Mouse (Mus musculus): Measurements from ENCODE around the gene Smco1.
A peak's percentile ranks its signal among the peaks of the same experiment; 100 is the strongest.
"Not testable (repeated sequence)": the region's sequence is repeated elsewhere in the genome, so short reads cannot be mapped to it uniquely, and the experiment has no call there.

Smco1 gene

DNA sequence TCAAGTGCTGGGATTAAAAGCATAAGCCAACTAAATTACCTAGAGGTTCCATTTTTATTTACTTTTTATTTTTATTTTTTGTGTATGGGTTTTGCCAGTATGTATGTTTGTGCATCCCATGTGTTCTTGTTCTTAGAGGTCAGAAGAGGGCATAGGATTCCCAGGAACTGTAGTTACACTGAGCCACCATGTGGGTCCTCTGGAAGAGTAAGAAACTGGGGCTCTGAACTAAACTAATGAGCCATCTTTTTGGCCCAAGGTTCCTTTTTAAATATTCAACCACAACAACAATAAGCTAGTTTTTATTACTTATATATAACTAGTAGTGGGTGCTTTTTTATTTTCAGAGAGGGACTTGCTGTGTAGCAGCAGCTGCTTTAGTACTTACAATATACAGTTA, 11.3 kb downstream of the Smco1 start:
- Histone ChIP-seq H3K4me3 (replicated peaks; ENCODE audit: low read length) (no peak overlapping the region), H3K9me3 (ENCODE audit: low read length) (peaks cover 23% of the 10 kb centered on the region), H3K36me3 (ENCODE audit: insufficient read depth, low read length) (peaks cover 88% of the 10 kb centered on the region), H3K4me1 (replicated peaks; ENCODE audit: low read depth, low read length) (peaks cover 50% of the 10 kb centered on the region), H3K27me3 (ENCODE audit: insufficient read depth, low read length) (no peaks in the 10 kb centered on the region)
- TF ChIP-seq POU5F1 (IDR thresholded peaks at IDR 0.05; ENCODE audit: borderline replicate concordance, low read length) (no peak), CTCF (conservative IDR thresholded peaks at IDR 0.05; ENCODE audit: low read length) (no peak), NANOG (IDR thresholded peaks at IDR 0.05; ENCODE audit: borderline replicate concordance, low read length) (no peak)

- Histone ChIP-seq H3K9me3 (ENCODE audit: low read length) (no peaks in the 10 kb centered on the region), H3K4me3 (replicated peaks; ENCODE audit: low read length) (peak overlapping the region; percentile 23; the same call in 1 of the 2 replicates), H3K27me3 (ENCODE audit: insufficient read depth, low read length) (no peaks in the 10 kb centered on the region), H3K4me1 (replicated peaks; ENCODE audit: low read depth, low read length) (peaks cover 41% of the 10 kb centered on the region), H3K36me3 (ENCODE audit: insufficient read depth, low read length) (peaks cover 55% of the 10 kb centered on the region)
- no peak for TF ChIP-seq POU5F1 (IDR thresholded peaks at IDR 0.05; ENCODE audit: borderline replicate concordance, low read length)
- TF ChIP-seq NANOG (IDR thresholded peaks at IDR 0.05; ENCODE audit: borderline replicate concordance, low read length): peak; percentile 94
- TF ChIP-seq CTCF (conservative IDR thresholded peaks at IDR 0.05; ENCODE audit: low read length): no peak
Measured at GRCm38 (mm10) chr16:32291821-32292220, 20.6 kb downstream of the Smco1 start.

DNA sequence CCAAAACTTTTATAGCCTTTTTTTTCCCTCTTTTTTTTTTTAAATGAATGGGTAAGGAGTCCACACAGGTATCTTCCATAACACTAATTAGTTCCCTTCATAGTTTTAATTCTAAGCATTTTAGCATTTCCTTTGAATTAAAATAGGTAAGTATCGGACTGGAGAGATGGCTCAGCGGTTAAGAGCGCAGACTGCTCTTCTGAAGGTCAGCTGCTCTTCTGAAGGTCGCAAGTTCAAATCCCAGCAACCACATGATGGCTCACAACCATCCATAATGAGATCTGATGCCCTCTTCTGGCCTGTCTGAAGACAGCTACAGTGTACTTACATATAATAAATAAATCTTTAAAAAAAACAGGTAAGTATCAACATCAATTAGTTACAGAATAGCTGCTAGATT, 28.3 kb downstream of the Smco1 start:
- peaks cover 53% of the 10 kb centered on the region for H3K36me3 ChIP-seq (ENCODE audit: insufficient read depth, low read length)
- H3K4me3 ChIP-seq (replicated peaks; ENCODE audit: low read length); H3K27me3 ChIP-seq (ENCODE audit: insufficient read depth, low read length); H3K9me3 ChIP-seq (ENCODE audit: low read length): not testable (repeated sequence)
- peaks cover 81% of the 10 kb centered on the region for H3K4me1 ChIP-seq (replicated peaks; ENCODE audit: low read depth, low read length)

DNA sequence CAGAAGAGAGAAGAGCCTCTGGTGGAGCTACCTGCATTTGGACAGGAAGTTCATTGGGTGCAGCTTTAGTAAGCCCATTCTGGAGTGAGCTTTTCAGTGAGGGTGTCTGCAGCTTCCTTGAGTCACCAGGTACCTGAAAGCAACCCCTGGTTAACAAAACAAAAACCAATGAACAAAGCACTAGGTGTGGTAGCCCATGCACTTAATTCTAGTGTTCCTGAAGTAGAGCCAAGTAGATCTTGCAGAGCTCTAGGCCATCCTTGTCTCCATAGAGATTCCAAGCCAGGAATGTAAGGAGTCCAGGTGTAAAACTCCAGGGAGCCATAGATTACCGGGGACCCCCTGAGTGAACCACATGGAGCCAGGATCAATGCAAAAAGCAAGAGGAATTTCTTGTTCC, 31.8 kb downstream of the Smco1 start:
- TF ChIP-seq CTCF (conservative IDR thresholded peaks at IDR 0.05; ENCODE audit: low read length) (no peak), NANOG (IDR thresholded peaks at IDR 0.05; ENCODE audit: borderline replicate concordance, low read length) (peak; percentile 21; the same call in 1 of the 2 replicates)
- H3K9me3 ChIP-seq (ENCODE audit: low read length): no peaks in the 10 kb centered on the region
- 0 out of 2 replicates have a peak overlapping the region, but pooled peaks have one; percentile 41 for H3K4me3 ChIP-seq (replicated peaks; ENCODE audit: low read length)
- peaks cover 29% of the 10 kb centered on the region for H3K36me3 ChIP-seq (ENCODE audit: insufficient read depth, low read length)
- H3K4me1 ChIP-seq (replicated peaks; ENCODE audit: low read depth, low read length): peaks cover 90% of the 10 kb centered on the region
- no peaks in the 10 kb centered on the region for H3K27me3 ChIP-seq (ENCODE audit: insufficient read depth, low read length)

DNA sequence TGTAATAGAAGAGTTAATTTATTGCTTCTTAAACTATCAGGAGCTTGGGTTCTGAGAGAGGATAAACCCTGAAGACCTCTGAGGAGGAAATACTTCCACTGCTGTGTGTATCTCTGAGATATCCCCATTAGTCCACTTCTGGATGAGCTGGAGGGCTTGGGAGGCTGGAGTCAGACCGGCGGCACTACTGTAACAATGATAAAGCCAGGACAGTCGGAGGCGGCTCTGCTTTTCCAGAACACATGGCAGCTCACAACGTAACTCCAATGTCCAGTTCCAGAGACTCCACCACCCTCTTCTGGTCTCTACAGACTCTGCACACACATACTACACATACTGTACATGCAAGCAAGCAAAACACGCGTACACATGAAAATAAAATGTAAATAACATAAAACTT, 32.6 kb downstream of the Smco1 start:
- Histone ChIP-seq H3K4me1 (replicated peaks; ENCODE audit: low read depth, low read length) (peaks cover 87% of the 10 kb centered on the region), H3K27me3 (ENCODE audit: insufficient read depth, low read length) (no peaks in the 10 kb centered on the region), H3K36me3 (ENCODE audit: insufficient read depth, low read length) (peaks cover 21% of the 10 kb centered on the region), H3K4me3 (replicated peaks; ENCODE audit: low read length) (no peak overlapping the region), H3K9me3 (ENCODE audit: low read length) (no peaks in the 10 kb centered on the region)
- TF ChIP-seq POU5F1 (IDR thresholded peaks at IDR 0.05; ENCODE audit: borderline replicate concordance, low read length): no peak
- TF ChIP-seq NANOG (IDR thresholded peaks at IDR 0.05; ENCODE audit: borderline replicate concordance, low read length): no peak
- TF ChIP-seq CTCF (conservative IDR thresholded peaks at IDR 0.05; ENCODE audit: low read length): no peak

- no peaks in the 10 kb centered on the region for H3K9me3 ChIP-seq (ENCODE audit: low read length)
- peak overlapping the region; percentile 73 for H3K4me3 ChIP-seq (replicated peaks; ENCODE audit: low read length)
- H3K4me1 ChIP-seq (replicated peaks; ENCODE audit: low read depth, low read length): peaks cover 94% of the 10 kb centered on the region
- no peaks in the 10 kb centered on the region for H3K36me3 ChIP-seq (ENCODE audit: insufficient read depth, low read length)
- no peaks in the 10 kb centered on the region for H3K27me3 ChIP-seq (ENCODE audit: insufficient read depth, low read length)
- TF ChIP-seq POU5F1 (IDR thresholded peaks at IDR 0.05; ENCODE audit: borderline replicate concordance, low read length): no peak
- no peak for TF ChIP-seq CTCF (conservative IDR thresholded peaks at IDR 0.05; ENCODE audit: low read length)
- TF ChIP-seq NANOG (IDR thresholded peaks at IDR 0.05; ENCODE audit: borderline replicate concordance, low read length): no peak
Measured at GRCm38 (mm10) chr16:32311970-32312369, 40.7 kb downstream of the Smco1 start.

GRCm38 (mm10) chr16:32312386-32312785, 41.1 kb downstream of the Smco1 start:
- no peaks in the 10 kb centered on the region for H3K9me3 ChIP-seq (ENCODE audit: low read length)
- peaks cover 91% of the 10 kb centered on the region for H3K4me1 ChIP-seq (replicated peaks; ENCODE audit: low read depth, low read length)
- H3K36me3 ChIP-seq (ENCODE audit: insufficient read depth, low read length): no peaks in the 10 kb centered on the region
- no peak for TF ChIP-seq NANOG (IDR thresholded peaks at IDR 0.05; ENCODE audit: borderline replicate concordance, low read length)
- TF ChIP-seq POU5F1 (IDR thresholded peaks at IDR 0.05; ENCODE audit: borderline replicate concordance, low read length): 0 out of 2 replicates have a peak, but pooled peaks have one; percentile 42
- no peaks in the 10 kb centered on the region for H3K27me3 ChIP-seq (ENCODE audit: insufficient read depth, low read length)
- H3K4me3 ChIP-seq (replicated peaks; ENCODE audit: low read length): peak overlapping the region; percentile 73

GRCm38 (mm10) chr16:32312859-32313258, 41.6 kb downstream of the Smco1 start:
- peaks cover 86% of the 10 kb centered on the region for H3K4me1 ChIP-seq (replicated peaks; ENCODE audit: low read depth, low read length)
- H3K9me3 ChIP-seq (ENCODE audit: low read length): peaks cover under 1% of the 10 kb centered on the region
- peak overlapping the region; percentile 73 for H3K4me3 ChIP-seq (replicated peaks; ENCODE audit: low read length)
- H3K27me3 ChIP-seq (ENCODE audit: insufficient read depth, low read length): no peaks in the 10 kb centered on the region
- peaks cover under 1% of the 10 kb centered on the region for H3K36me3 ChIP-seq (ENCODE audit: insufficient read depth, low read length)
- TF ChIP-seq CTCF (conservative IDR thresholded peaks at IDR 0.05; ENCODE audit: low read length) (no peak), NANOG (IDR thresholded peaks at IDR 0.05; ENCODE audit: borderline replicate concordance, low read length) (no peak), POU5F1 (IDR thresholded peaks at IDR 0.05; ENCODE audit: borderline replicate concordance, low read length) (no peak)

DNA sequence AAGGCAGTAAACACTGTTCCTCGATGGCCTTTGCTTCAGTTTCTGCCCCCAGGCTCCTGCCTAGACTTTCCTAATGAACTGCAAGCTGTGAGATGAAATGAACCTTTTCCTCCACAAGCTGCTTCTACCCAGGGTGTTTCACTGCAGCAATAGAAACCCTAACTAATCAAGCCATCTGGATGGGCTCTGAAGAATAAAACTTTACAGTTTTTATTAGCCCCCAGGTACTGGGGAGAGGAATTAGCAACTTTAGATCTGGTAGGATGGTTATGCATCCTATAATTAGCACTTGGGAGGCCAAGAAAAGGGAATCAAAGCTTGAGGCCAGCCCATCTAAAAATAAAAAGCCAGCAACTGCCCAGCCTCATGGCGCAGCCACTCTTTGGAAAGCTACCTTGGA, 45.3 kb downstream of the Smco1 start:
- Histone ChIP-seq H3K36me3 (ENCODE audit: insufficient read depth, low read length) (peaks cover 8% of the 10 kb centered on the region), H3K4me1 (replicated peaks; ENCODE audit: low read depth, low read length) (peaks cover 67% of the 10 kb centered on the region), H3K4me3 (replicated peaks; ENCODE audit: low read length) (no peak overlapping the region), H3K9me3 (ENCODE audit: low read length) (peaks cover 8% of the 10 kb centered on the region), H3K27me3 (ENCODE audit: insufficient read depth, low read length) (no peaks in the 10 kb centered on the region)
- TF ChIP-seq POU5F1 (IDR thresholded peaks at IDR 0.05; ENCODE audit: borderline replicate concordance, low read length) (no peak), NANOG (IDR thresholded peaks at IDR 0.05; ENCODE audit: borderline replicate concordance, low read length) (no peak), CTCF (conservative IDR thresholded peaks at IDR 0.05; ENCODE audit: low read length) (no peak)
